Comparison of ENCODE assay signal across 28 mouse cellular contexts in the genomic region with DNA sequence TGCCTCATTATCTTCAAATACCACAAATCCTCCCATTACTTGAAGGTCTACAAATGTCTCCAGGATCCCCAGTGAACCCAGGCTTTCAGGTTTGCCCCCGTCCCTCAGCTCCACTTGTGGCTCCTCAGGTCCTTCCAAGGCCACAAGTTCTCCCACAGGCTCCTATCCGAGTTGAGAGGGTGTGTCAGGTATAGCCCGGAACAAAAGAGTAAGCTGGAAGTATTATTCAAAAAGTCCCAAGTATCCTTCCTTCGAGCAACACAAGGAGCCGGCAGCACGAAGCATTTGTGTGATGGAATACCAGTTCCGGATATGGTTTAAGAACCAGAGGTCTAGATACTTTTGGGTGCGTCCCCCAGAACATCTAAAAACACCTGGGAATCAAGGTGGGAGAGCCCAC. TPM values are rescaled to one million over a fixed set of nuclear protein-coding genes. Genes with fewer than 3 reads are reported as not detected.
"Had no signal": no experiment of that assay in that cellular context is flagged by ENCODE, and none has a peak within 500 bp of the region (broad histone marks: within the 10 kb centered on the region; RNA-seq: fewer than 3 reads in every experiment).

No protein-coding gene starts in this region.

- H3K9ac ChIP-seq: heart, embryonic 12.5 days; hindbrain, embryonic 12.5 days; hindbrain, embryonic 14.5 days; kidney, embryonic 15.5 days; limb, embryonic 13.5 days; limb, embryonic 15.5 days; liver, embryonic 13.5 days; liver, embryonic 15.5 days had no signal

- H3K9me3 ChIP-seq: heart, embryonic 10.5 days; heart, embryonic 12.5 days; hindbrain, embryonic 10.5 days; hindbrain, embryonic 12.5 days; kidney, embryonic 15.5 days; limb, embryonic 13.5 days; limb, embryonic 15.5 days; liver, embryonic 13.5 days; liver, embryonic 15.5 days had no signal

- DNase-seq: gastrocnemius, adult 2 months; gastrocnemius, postnatal 10 days; gastrocnemius, postnatal 25 days; heart, adult 2 months; heart, postnatal 10 days; heart, postnatal 4 days; kidney, adult 11 months; kidney, adult 9 months; kidney, postnatal 14 days; kidney, postnatal 36 days; layer of hippocampus, adult 9-11 months; layer of hippocampus, postnatal 36 days; left cerebral cortex, postnatal 4 days; liver, embryonic 13.5 days had no signal

- H3K4me2 ChIP-seq: heart, embryonic 12.5 days; hindbrain, embryonic 12.5 days; hindbrain, embryonic 14.5 days; kidney, embryonic 15.5 days; limb, embryonic 13.5 days; limb, embryonic 15.5 days; liver, embryonic 11.5 days; liver, embryonic 13.5 days; liver, embryonic 15.5 days had no signal

- ATAC-seq: hindbrain, embryonic 16.5 days; intestine, embryonic 16.5 days had no signal

- H3K27me3 ChIP-seq: heart, embryonic 12.5 days; hindbrain, embryonic 12.5 days; kidney, embryonic 15.5 days; limb, embryonic 13.5 days; limb, embryonic 15.5 days; liver, embryonic 13.5 days; liver, embryonic 15.5 days had no signal

- H3K4me1 ChIP-seq: heart, embryonic 10.5 days; heart, embryonic 12.5 days; limb, embryonic 15.5 days; liver, embryonic 13.5 days; liver, embryonic 15.5 days had no signal

- H3K27ac ChIP-seq: gastrocnemius, adult 2 months; heart, adult 2 months; heart, embryonic 10.5 days; hindbrain, embryonic 10.5 days; hindbrain, embryonic 12.5 days; hindbrain, embryonic 14.5 days; kidney, embryonic 15.5 days; kidney, postnatal 0 days; limb, embryonic 13.5 days; limb, embryonic 15.5 days; liver, embryonic 13.5 days; liver, embryonic 15.5 days had no signal

- H3K4me3 ChIP-seq: gastrocnemius, adult 2 months; heart, adult 2 months; heart, embryonic 10.5 days; heart, embryonic 12.5 days; hindbrain, embryonic 10.5 days; hindbrain, embryonic 12.5 days; kidney, embryonic 15.5 days; limb, embryonic 13.5 days; limb, embryonic 15.5 days; liver, embryonic 13.5 days; liver, embryonic 15.5 days had no signal

RNA-seq across cellular contexts. Expression of a gene that starts 30.4 kb away (rescaled TPM):
- polyA plus RNA-seq: heart, embryonic 10.5 days; heart, embryonic 12.5 days; hindbrain, embryonic 10.5 days; limb, embryonic 11.5 days; liver, embryonic 11.5 days had no signal
